Mouse (Mus musculus) liver, embryonic 14.5 days (tissue): Measurements from ENCODE around the gene Mical2.

ENCODE experiments used
- CTCF ChIP-seq: IDR thresholded peaks from 2 replicates; pipeline ENCODE4 v1.5.1; 2016; ENCODE audit warnings: antibody characterized with exemption, low read depth, control low read depth
- EP300 ChIP-seq: IDR thresholded peaks from 2 replicates; pipeline ENCODE4 v1.6.1; 2016; ENCODE audit warnings: antibody characterized with exemption, low read depth

- TF ChIP-seq EP300 (no peak), CTCF (no peak)
Observed at GRCm38 (mm10) chr7:112204380-112204963, 21.2 kb upstream of the Mical2 start.
